Mouse (Mus musculus) limb, embryonic 13.5 days (tissue): ENCODE measurements at regions not wholly inside any gene's neighbourhood (a gene's known extent, or its start where the extent isn't known, plus 50 kb on each side); places are given as distances from the start of the nearest gene placed in this dataset.

Source experiments
- ATAC-seq: fragments of 200-750 bp; cut with Nextera tagmentation; 2 replicates; pipeline ENCODE4 v1.8.0; 2017; ENCODE audit warnings: low read depth, moderate number of reproducible peaks, moderate TSS enrichment; ENCODE audit not compliant: low FRiP score
- H3K27ac ChIP-seq: fragments of 300-500 bp; sonication (generic); 2 replicates; pipeline ENCODE4 v1.5.1; 2015; ENCODE audit warnings: inconsistent platforms, mild to moderate bottlenecking, moderate library complexity
- H3K27me3 ChIP-seq: fragments of 300-500 bp; sonication (generic); 2 replicates; pipeline ENCODE4 v1.6.1; 2015; ENCODE audit warnings: mild to moderate bottlenecking, inconsistent platforms
- H3K36me3 ChIP-seq: fragments of 300-500 bp; sonication (generic); 2 replicates; pipeline ENCODE4 v1.6.1; 2015; ENCODE audit warnings: inconsistent platforms, mild to moderate bottlenecking, moderate library complexity
- H3K4me1 ChIP-seq: fragments of 300-500 bp; sonication (generic); 2 replicates; pipeline ENCODE4 v1.6.1; 2015; ENCODE audit warnings: inconsistent platforms
- H3K4me2 ChIP-seq: fragments of 300-500 bp; sonication (generic); replicated peaks from 2 replicates; pipeline ENCODE4 v1.6.1; 2015; ENCODE audit warnings: inconsistent platforms, mild to moderate bottlenecking, moderate library complexity
- H3K4me3 ChIP-seq: fragments of 300-500 bp; sonication (generic); 2 replicates; pipeline ENCODE4 v1.5.1; 2015; ENCODE audit warnings: moderate library complexity, mild to moderate bottlenecking, inconsistent platforms
- H3K9ac ChIP-seq: fragments of 300-500 bp; sonication (generic); 2 replicates; pipeline ENCODE4 v1.6.1; 2015; ENCODE audit warnings: mild to moderate bottlenecking, inconsistent platforms
- H3K9me3 ChIP-seq: fragments of 300-500 bp; sonication (generic); 2 replicates; pipeline ENCODE4 v1.6.1; 2016; ENCODE audit warnings: inconsistent platforms
- WGBS: fragments of 180-500 bp; shearing (Covaris S2); methylation state at CpG from one replicate; pipeline ENCODE4 v1.1.7; 2015; 5-methylcytosine and 5-hydroxymethylcytosine counted together

DNA sequence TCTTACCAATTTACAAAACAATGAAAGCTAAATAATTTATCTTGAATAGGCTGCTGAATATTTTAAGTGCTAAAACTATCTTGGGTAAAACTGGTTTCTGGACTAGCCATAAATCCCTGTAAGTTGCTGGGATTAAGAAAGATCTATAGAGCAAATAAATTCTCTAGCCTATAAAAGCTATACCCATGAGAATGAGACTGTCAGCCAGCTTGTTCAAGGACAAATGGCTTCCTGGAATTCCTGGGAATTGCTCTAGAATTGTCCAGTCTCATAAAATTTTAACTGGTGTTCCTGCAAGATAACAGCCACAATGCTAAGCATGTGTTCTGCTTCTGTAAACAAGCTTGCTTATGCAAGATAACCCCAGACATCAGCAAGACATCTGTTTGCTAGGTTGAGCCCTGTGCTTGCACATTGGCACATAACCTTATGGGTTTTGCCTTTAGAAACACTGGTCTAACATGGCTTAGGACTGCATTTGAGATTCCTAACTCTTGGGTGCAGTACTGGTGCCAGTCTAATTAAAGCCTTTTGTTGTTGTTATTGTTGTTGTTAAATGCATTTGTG, 180.2 kb upstream of the Syt10 start:
- no peak overlapping the region for H3K4me3 ChIP-seq
- no peak overlapping the region for H3K27ac ChIP-seq
- H3K9me3 ChIP-seq = no peaks in the 10 kb centered on the region
- no peaks in the 10 kb centered on the region for H3K36me3 ChIP-seq
- ATAC-seq = no peak
- H3K27me3 ChIP-seq = no peaks in the 10 kb centered on the region
- no peak overlapping the region for H3K4me2 ChIP-seq
- H3K4me1 ChIP-seq = no peaks in the 10 kb centered on the region
- H3K9ac ChIP-seq = no peak overlapping the region

DNA sequence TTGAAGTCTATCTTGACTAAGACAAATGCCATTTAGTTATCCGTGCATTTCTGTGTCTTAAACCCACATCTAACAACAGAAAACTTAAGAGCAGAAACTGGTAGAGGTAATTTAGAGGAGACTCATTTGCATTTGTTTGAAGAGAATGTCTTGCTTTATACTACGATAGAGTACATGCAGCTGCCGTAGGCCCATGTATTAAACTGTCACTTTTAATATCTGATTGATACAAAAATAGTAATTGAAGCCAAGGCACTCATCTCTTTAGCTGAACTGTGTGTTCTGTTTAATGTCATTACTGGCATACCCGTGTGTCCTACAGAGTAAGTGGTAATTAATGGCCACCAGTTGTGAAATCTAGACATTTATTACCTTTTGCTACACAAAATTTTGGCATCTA, 181.5 kb upstream of the Syt10 start:
- Histone ChIP-seq H3K9ac (no peak overlapping the region), H3K36me3 (no peaks in the 10 kb centered on the region), H3K4me2 (no peak overlapping the region), H3K9me3 (no peaks in the 10 kb centered on the region), H3K4me1 (no peaks in the 10 kb centered on the region), H3K4me3 (no peak overlapping the region), H3K27me3 (no peaks in the 10 kb centered on the region), H3K27ac (no peak overlapping the region)
- ATAC-seq = no peak
- WGBS = 45% methylated on average over 4 of the region's 4 CpGs

DNA sequence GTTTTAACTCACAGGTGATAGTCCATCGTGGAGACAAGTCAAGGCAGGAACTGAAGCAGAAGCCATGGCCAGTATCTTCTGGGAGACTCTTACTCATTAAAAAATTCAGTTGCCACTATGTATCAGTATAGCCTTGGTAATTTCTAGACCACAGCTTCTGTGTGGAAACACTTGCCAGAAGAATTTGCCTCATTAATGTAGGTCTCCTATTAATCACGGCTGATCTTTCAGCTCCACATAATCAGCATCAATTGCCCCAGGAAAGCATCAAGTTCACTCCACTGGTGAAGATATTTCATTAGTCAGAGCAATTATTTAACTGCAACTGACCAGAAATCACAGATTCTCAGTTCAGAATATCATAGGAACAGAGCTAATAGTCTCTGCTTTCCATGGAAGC, 189.8 kb upstream of the Alg10b start:
- ATAC-seq = no peak
- no peak overlapping the region for H3K9ac ChIP-seq
- no peak overlapping the region for H3K27ac ChIP-seq
- H3K4me1 ChIP-seq = no peaks in the 10 kb centered on the region
- H3K4me2 ChIP-seq = no peak overlapping the region
- H3K36me3 ChIP-seq = no peaks in the 10 kb centered on the region
- H3K4me3 ChIP-seq = no peak overlapping the region
- 78% methylated on average over 2 of the region's 2 CpGs for WGBS
- no peaks in the 10 kb centered on the region for H3K27me3 ChIP-seq
- no peaks in the 10 kb centered on the region for H3K9me3 ChIP-seq

DNA sequence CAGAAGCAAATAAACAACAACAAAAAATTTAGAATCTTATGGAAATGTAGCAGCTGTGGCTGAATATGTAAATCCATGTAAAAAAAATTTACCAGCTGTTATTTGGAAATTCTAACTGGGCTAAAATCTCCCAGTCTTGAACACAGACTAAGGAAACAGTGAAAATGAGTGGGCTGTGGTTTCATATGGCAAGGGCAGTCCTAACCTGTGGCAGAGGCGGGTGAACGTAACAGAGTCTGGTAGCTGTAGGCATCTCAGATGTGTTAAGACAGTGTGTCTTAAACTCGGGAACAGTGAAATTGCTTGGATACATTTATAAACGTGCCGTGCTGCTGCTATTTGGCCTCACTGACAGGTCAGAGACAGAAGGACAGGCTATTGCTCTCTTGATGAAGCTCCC, 178.4 kb upstream of the Alg10b start:
- H3K36me3 ChIP-seq = no peaks in the 10 kb centered on the region
- no peaks in the 10 kb centered on the region for H3K4me1 ChIP-seq
- H3K27ac ChIP-seq = no peak overlapping the region
- no peaks in the 10 kb centered on the region for H3K9me3 ChIP-seq
- H3K27me3 ChIP-seq = no peaks in the 10 kb centered on the region
- no peak overlapping the region for H3K4me2 ChIP-seq
- 55% methylated on average over 5 of the region's 5 CpGs for WGBS
- H3K4me3 ChIP-seq = no peak overlapping the region
- H3K9ac ChIP-seq = no peak overlapping the region
- ATAC-seq = no peak

DNA sequence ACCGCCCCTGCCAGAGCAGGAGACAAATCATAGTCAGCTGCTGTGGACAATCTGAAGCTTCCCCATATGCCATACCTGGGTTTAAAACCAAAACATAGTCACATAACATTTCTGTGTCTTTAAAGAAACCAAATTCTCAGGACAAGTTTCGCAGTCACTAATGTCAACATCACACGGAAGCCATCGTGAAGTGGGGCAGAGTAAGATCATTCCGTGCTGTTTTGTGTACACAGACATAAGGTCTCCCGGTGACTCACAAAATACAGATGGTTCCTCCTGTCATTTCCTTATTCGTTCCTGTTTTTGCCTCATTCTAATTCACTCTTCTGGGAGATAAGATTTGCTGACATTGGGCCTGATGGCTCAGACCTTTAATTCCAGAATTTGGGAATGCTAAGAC, 162.1 kb upstream of the Alg10b start:
- no peak overlapping the region for H3K27ac ChIP-seq
- H3K9ac ChIP-seq = no peak overlapping the region
- H3K4me3 ChIP-seq = no peak overlapping the region
- no peak overlapping the region for H3K4me2 ChIP-seq
- 86% methylated on average over 7 of the region's 7 CpGs for WGBS
- H3K9me3 ChIP-seq = no peaks in the 10 kb centered on the region
- H3K4me1 ChIP-seq = no peaks in the 10 kb centered on the region
- H3K27me3 ChIP-seq = no peaks in the 10 kb centered on the region
- no peaks in the 10 kb centered on the region for H3K36me3 ChIP-seq
- ATAC-seq = no peak

DNA sequence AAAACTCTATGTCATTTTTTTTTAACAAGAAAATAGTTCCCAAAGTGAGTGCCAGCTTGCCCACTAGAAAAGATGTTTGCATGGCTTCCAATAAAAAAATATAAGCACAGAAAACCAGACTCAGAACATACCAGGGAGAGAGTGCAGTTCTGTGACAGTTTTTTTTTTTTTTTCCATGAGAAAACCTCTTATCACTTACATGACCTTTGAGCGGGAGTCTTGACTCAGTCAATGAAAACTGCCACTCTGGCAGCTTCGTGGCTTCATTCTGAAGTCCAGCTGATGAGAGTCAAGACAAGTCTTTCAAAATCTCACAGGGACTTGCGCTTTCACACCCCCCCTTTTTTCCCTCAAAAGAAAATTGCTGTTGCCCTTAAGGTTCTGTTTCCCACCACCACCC, 158.3 kb upstream of the Alg10b start:
- no peaks in the 10 kb centered on the region for H3K4me1 ChIP-seq
- H3K4me3 ChIP-seq = no peak overlapping the region
- H3K36me3 ChIP-seq = no peaks in the 10 kb centered on the region
- no peak overlapping the region for H3K4me2 ChIP-seq
- H3K9me3 ChIP-seq = no peaks in the 10 kb centered on the region
- 77% methylated on average over 3 of the region's 3 CpGs for WGBS
- ATAC-seq = no peak
- H3K27ac ChIP-seq = no peak overlapping the region
- H3K27me3 ChIP-seq = no peaks in the 10 kb centered on the region
- no peak overlapping the region for H3K9ac ChIP-seq

DNA sequence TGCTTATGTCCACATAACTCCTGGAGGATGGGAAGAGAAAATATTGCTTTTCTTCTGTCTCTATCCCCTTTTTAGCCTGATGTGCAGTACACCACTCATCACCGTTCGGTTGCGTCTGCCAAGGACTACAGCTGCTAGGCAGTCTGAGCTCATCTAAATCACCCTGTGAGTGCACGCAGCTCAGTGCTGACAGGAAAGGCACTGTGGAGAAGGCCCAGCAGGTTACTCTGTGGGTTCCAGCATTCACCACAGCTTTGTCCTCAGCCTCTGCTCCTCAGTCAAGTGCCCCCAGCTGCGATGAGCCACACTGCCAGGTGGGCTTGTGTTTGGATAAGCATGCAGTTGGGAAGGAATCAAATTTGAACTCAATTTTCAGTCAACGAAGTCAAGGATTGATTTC, 152.0 kb upstream of the Alg10b start:
- no peak overlapping the region for H3K27ac ChIP-seq
- H3K36me3 ChIP-seq = no peaks in the 10 kb centered on the region
- no peak for ATAC-seq
- no peaks in the 10 kb centered on the region for H3K27me3 ChIP-seq
- WGBS = 77% methylated on average over 6 of the region's 6 CpGs
- no peak overlapping the region for H3K4me2 ChIP-seq
- no peaks in the 10 kb centered on the region for H3K9me3 ChIP-seq
- H3K9ac ChIP-seq = no peak overlapping the region
- H3K4me3 ChIP-seq = no peak overlapping the region
- no peaks in the 10 kb centered on the region for H3K4me1 ChIP-seq

DNA sequence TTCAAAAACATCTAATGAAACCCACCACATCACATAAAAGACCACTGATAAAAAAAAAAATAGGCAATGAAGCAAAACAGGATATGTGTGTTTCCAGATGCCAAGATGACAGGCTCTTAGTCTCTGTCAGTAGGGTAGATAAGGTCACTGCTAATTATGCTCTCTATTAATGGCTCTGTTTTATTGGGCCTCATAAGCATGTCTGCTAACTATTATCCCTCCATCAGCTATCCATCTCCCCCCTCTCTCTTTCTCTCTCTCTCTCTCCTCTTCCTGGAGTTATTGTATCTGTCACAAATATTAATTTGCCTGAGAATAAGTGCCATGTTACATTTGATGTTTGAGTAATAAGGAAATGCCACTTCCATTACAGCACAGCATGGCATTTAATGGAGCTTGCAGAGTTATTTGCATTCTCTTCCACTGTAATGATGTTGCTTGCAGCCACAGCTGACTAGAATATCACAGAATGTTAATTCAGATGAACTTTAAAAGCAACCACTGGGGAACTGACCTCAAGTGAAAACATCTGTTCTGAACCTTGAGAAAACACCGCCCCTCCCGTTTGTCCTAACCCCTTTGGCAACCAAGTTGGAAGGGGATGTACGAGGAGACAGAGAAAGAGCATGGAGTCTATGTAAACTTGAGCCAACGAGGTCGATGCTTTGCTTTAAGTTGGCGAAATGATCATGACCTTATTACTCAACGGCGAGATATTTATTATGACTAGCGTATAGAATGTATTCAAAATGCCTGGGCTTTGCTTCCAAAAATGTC, 141.7 kb upstream of the Alg10b start:
- ATAC-seq = no peak
- WGBS = 50% methylated on average over 9 of the region's 9 CpGs

DNA sequence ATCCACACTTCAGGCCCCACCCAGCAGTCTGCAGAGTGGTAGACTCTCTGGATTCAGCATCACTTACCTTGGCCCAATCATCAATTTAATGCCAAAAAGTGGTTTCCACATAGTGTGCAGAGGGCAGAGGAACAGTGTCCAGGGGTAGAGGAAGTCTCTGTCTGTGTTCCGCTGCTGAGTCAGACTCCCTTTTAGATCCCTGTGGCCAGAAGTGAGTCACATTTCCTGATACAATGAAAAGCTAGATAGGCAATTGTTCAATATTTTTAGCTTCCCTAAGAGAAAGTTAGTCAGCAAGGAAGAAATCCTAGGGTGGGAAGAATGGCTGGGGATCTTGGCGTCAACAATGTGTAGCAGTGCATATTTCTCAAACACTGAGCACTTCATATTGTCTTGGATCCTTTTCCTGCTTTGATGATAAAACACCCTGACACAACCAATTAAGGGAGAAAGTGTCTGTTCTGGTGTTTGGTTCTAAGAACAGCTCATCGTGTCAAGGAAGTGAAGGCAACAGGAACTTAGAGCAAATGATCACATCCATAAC, 114.6 kb upstream of the Alg10b start:
- no peak overlapping the region for H3K27ac ChIP-seq
- no peaks in the 10 kb centered on the region for H3K9me3 ChIP-seq
- H3K36me3 ChIP-seq = no peaks in the 10 kb centered on the region
- H3K4me1 ChIP-seq = no peaks in the 10 kb centered on the region
- H3K9ac ChIP-seq = no peak overlapping the region
- H3K4me2 ChIP-seq = no peak overlapping the region
- ATAC-seq = no peak
- no peaks in the 10 kb centered on the region for H3K27me3 ChIP-seq
- 83% methylated on average over 3 of the region's 3 CpGs for WGBS
- H3K4me3 ChIP-seq = no peak overlapping the region

More for the DNA sequence above, 141.7 kb upstream of the Alg10b start:
- no peak overlapping the region for H3K27ac ChIP-seq
- H3K9me3 ChIP-seq = no peaks in the 10 kb centered on the region
- no peaks in the 10 kb centered on the region for H3K36me3 ChIP-seq
- H3K27me3 ChIP-seq = no peaks in the 10 kb centered on the region
- peaks cover 17% of the 10 kb centered on the region for H3K4me1 ChIP-seq
- H3K9ac ChIP-seq = no peak overlapping the region
- no peak overlapping the region for H3K4me2 ChIP-seq
- no peak overlapping the region for H3K4me3 ChIP-seq

DNA sequence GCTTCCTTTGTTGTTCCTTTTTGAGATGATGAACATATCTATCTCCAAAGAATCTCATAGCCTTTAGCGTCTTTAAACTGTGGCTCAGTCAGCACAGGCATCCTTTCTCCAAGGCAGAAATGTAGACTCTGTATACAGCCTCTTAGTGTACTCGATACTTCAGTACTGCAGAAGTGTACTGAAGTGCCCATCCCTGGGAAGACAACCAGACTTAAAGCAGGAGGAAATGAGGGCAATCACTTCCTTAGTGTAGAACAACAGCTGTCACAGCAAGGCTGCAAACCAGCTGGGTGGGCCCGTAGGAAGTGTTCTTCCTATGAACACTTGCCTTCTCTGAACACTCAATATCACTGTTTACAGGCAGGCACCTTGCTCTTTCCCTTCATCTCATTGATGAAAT, 110.5 kb upstream of the Alg10b start:
- no peaks in the 10 kb centered on the region for H3K9me3 ChIP-seq
- ATAC-seq = no peak

DNA sequence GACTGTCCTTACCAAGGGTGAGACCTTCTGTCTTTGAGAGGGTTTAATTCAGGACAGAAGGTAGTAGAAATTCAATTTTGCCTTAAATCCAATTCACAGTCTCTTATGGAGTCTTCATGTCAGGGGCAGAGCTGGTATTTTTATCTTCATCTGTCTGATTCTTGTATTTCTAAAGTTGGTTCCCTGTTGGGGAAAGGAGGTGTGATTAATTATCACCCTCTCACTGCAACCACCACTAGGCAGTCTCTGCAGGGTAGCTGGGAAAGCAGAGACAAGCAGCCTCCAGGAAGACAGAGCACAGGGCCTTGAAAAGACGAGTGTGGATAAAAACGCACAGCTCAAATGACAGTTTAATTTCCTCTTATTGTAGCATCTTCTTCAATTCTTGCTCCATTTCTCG, 104.4 kb upstream of the Alg10b start:
- ATAC-seq = no peak
- H3K9me3 ChIP-seq = no peaks in the 10 kb centered on the region
- no peaks in the 10 kb centered on the region for H3K4me1 ChIP-seq
- H3K4me3 ChIP-seq = no peak overlapping the region
- H3K27me3 ChIP-seq = no peaks in the 10 kb centered on the region
- H3K9ac ChIP-seq = no peak overlapping the region
- 61% methylated on average over 3 of the region's 3 CpGs for WGBS
- no peaks in the 10 kb centered on the region for H3K36me3 ChIP-seq
- H3K27ac ChIP-seq = no peak overlapping the region
- no peak overlapping the region for H3K4me2 ChIP-seq

More for the DNA sequence above, 110.5 kb upstream of the Alg10b start:
- Histone ChIP-seq H3K27ac (no peak overlapping the region), H3K9ac (no peak overlapping the region), H3K27me3 (no peaks in the 10 kb centered on the region), H3K36me3 (no peaks in the 10 kb centered on the region), H3K4me2 (no peak overlapping the region), H3K4me3 (no peak overlapping the region), H3K4me1 (no peaks in the 10 kb centered on the region)
- WGBS = 67% methylated on average over 3 of the region's 3 CpGs

DNA sequence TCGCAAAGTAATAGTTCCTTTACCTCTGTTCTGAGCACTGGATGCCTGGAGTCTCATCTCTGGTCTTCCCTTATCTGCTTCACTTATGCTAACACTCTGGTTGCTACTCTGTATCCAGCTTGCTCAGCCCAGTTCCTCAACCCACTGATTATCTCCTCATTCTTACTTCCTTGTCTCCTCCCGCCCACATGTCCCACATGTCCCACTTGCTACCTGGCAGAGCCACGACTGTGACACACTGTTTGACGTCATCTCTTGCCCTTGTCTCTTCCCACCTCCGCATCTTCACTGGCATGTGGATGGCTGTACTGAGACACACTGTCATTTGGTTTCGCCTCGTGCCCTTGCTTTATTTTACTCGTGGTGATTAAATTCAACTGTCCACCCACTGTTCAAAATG, 100.1 kb upstream of the Alg10b start:
- no peak overlapping the region for H3K4me3 ChIP-seq
- 91% methylated on average over 8 of the region's 8 CpGs for WGBS
- ATAC-seq = no peak
- H3K27ac ChIP-seq = no peak overlapping the region
- no peaks in the 10 kb centered on the region for H3K36me3 ChIP-seq
- H3K27me3 ChIP-seq = no peaks in the 10 kb centered on the region
- no peaks in the 10 kb centered on the region for H3K4me1 ChIP-seq
- H3K4me2 ChIP-seq = no peak overlapping the region
- no peak overlapping the region for H3K9ac ChIP-seq
- no peaks in the 10 kb centered on the region for H3K9me3 ChIP-seq

DNA sequence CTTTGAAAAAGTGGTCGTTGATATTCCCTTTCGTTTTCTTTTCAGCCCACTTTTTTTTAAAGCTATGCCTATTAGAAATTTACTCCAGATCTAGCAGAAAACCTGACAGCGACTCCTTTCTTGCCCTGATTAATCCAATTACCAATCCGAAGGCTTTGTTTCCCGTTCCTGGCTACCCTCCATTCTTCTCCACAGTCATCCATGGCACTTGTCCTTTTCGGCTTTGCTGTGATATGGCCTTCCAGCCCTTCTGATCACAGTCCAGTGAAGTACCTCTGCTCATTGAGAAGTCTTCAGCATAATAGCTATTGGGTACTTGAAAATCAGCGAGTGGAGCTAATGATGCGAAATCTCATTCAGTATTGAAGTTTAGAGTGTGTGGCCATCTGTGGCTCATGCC, 99.0 kb upstream of the Alg10b start:
- no peak for ATAC-seq
- Histone ChIP-seq H3K4me2 (no peak overlapping the region), H3K27me3 (no peaks in the 10 kb centered on the region), H3K9me3 (no peaks in the 10 kb centered on the region), H3K4me1 (no peaks in the 10 kb centered on the region), H3K9ac (no peak overlapping the region), H3K36me3 (no peaks in the 10 kb centered on the region), H3K4me3 (no peak overlapping the region), H3K27ac (no peak overlapping the region)
- 80% methylated on average over 8 of the region's 8 CpGs for WGBS
